Mouse (Mus musculus): ENCODE results near the gene Mrpl22.
"Not testable (repeated sequence)": the region's sequence is repeated elsewhere in the genome, so short reads cannot be mapped to it uniquely, and the experiment has no call there.

Gene Mrpl22

GRCm38 (mm10) chr11:58167822-58168166 is 3.7 kb upstream of the Mrpl22 start:
- TF ChIP-seq NANOG (IDR thresholded peaks at IDR 0.05; ENCODE audit: borderline replicate concordance, low read length) (no peak), POU5F1 (IDR thresholded peaks at IDR 0.05; ENCODE audit: borderline replicate concordance, low read length) (no peak), CTCF (conservative IDR thresholded peaks at IDR 0.05; ENCODE audit: low read length) (no peak)
- Histone ChIP-seq H3K36me3 (ENCODE audit: insufficient read depth, low read length) (peaks cover 41% of the 10 kb centered on the region), H3K27me3 (ENCODE audit: insufficient read depth, low read length) (no peaks in the 10 kb centered on the region), H3K4me3 (replicated peaks; ENCODE audit: low read length) (peak overlapping the region; percentile 99), H3K9me3 (ENCODE audit: low read length) (no peaks in the 10 kb centered on the region), H3K4me1 (replicated peaks; ENCODE audit: low read depth, low read length) (peaks cover 31% of the 10 kb centered on the region)

GRCm38 (mm10) chr11:58168167-58168915 is 3.1 kb upstream of the Mrpl22 start, which contains the start of gene Gemin5:
Gene Gemin5, minus strand, starts transcription at chr11:58168539.
- peaks cover 36% of the 10 kb centered on the region for H3K4me1 ChIP-seq (replicated peaks; ENCODE audit: low read depth, low read length)
- no peaks in the 10 kb centered on the region for H3K27me3 ChIP-seq (ENCODE audit: insufficient read depth, low read length)
- peaks cover 41% of the 10 kb centered on the region for H3K36me3 ChIP-seq (ENCODE audit: insufficient read depth, low read length)
- H3K4me3 ChIP-seq (replicated peaks; ENCODE audit: low read length): peak within 1 kb of the TSS; percentile 99
- TF ChIP-seq CTCF (conservative IDR thresholded peaks at IDR 0.05; ENCODE audit: low read length) (no peak), NANOG (IDR thresholded peaks at IDR 0.05; ENCODE audit: borderline replicate concordance, low read length) (no peak), POU5F1 (IDR thresholded peaks at IDR 0.05; ENCODE audit: borderline replicate concordance, low read length) (no peak)
- H3K9me3 ChIP-seq (ENCODE audit: low read length): no peaks in the 10 kb centered on the region

- Histone ChIP-seq H3K9me3 (ENCODE audit: low read length) (no peaks in the 10 kb centered on the region), H3K36me3 (ENCODE audit: insufficient read depth, low read length) (peaks cover 41% of the 10 kb centered on the region), H3K4me1 (replicated peaks; ENCODE audit: low read depth, low read length) (peaks cover 39% of the 10 kb centered on the region), H3K27me3 (ENCODE audit: insufficient read depth, low read length) (no peaks in the 10 kb centered on the region), H3K4me3 (replicated peaks; ENCODE audit: low read length) (no peak overlapping the region)
- TF ChIP-seq NANOG (IDR thresholded peaks at IDR 0.05; ENCODE audit: borderline replicate concordance, low read length): no peak
- no peak for TF ChIP-seq POU5F1 (IDR thresholded peaks at IDR 0.05; ENCODE audit: borderline replicate concordance, low read length)
- no peak for TF ChIP-seq CTCF (conservative IDR thresholded peaks at IDR 0.05; ENCODE audit: low read length)
These were observed 1.8 kb upstream of the Mrpl22 start for GRCm38 (mm10) chr11:58169666-58170065.

- TF ChIP-seq POU5F1 (IDR thresholded peaks at IDR 0.05; ENCODE audit: borderline replicate concordance, low read length) (no peak), CTCF (conservative IDR thresholded peaks at IDR 0.05; ENCODE audit: low read length) (peak; percentile 65)
- H3K9me3 ChIP-seq (ENCODE audit: low read length): no peaks in the 10 kb centered on the region
- H3K36me3 ChIP-seq (ENCODE audit: insufficient read depth, low read length): peaks cover 64% of the 10 kb centered on the region
- H3K4me3 ChIP-seq (replicated peaks; ENCODE audit: low read length): no peak overlapping the region
- peaks cover 8% of the 10 kb centered on the region for H3K4me1 ChIP-seq (replicated peaks; ENCODE audit: low read depth, low read length)
- no peaks in the 10 kb centered on the region for H3K27me3 ChIP-seq (ENCODE audit: insufficient read depth, low read length)
These were observed 8.1 kb downstream of the Mrpl22 start for GRCm38 (mm10) chr11:58179563-58179962.

- peaks cover 60% of the 10 kb centered on the region for H3K36me3 ChIP-seq (ENCODE audit: insufficient read depth, low read length)
- not testable (repeated sequence) for H3K4me3 ChIP-seq (replicated peaks; ENCODE audit: low read length); H3K4me1 ChIP-seq (replicated peaks; ENCODE audit: low read depth, low read length); H3K9me3 ChIP-seq (ENCODE audit: low read length); H3K27me3 ChIP-seq (ENCODE audit: insufficient read depth, low read length)
These were observed 8.5 kb downstream of the Mrpl22 start for GRCm38 (mm10) chr11:58179986-58180385.

- Histone ChIP-seq H3K36me3 (ENCODE audit: insufficient read depth, low read length) (peaks cover 52% of the 10 kb centered on the region), H3K4me1 (replicated peaks; ENCODE audit: low read depth, low read length) (peaks cover 8% of the 10 kb centered on the region), H3K4me3 (replicated peaks; ENCODE audit: low read length) (no peak overlapping the region), H3K27me3 (ENCODE audit: insufficient read depth, low read length) (no peaks in the 10 kb centered on the region), H3K9me3 (ENCODE audit: low read length) (no peaks in the 10 kb centered on the region)
- no peak for TF ChIP-seq CTCF (conservative IDR thresholded peaks at IDR 0.05; ENCODE audit: low read length)
- no peak for TF ChIP-seq POU5F1 (IDR thresholded peaks at IDR 0.05; ENCODE audit: borderline replicate concordance, low read length)
- TF ChIP-seq NANOG (IDR thresholded peaks at IDR 0.05; ENCODE audit: borderline replicate concordance, low read length): no peak
These were observed 9.3 kb downstream of the Mrpl22 start for GRCm38 (mm10) chr11:58180756-58181155.

- H3K4me1 ChIP-seq (replicated peaks; ENCODE audit: low read depth, low read length): peaks cover 8% of the 10 kb centered on the region
- H3K36me3 ChIP-seq (ENCODE audit: insufficient read depth, low read length): peaks cover 24% of the 10 kb centered on the region
- TF ChIP-seq NANOG (IDR thresholded peaks at IDR 0.05; ENCODE audit: borderline replicate concordance, low read length): no peak
- TF ChIP-seq POU5F1 (IDR thresholded peaks at IDR 0.05; ENCODE audit: borderline replicate concordance, low read length): no peak
- TF ChIP-seq CTCF (conservative IDR thresholded peaks at IDR 0.05; ENCODE audit: low read length): no peak
- no peak overlapping the region for H3K4me3 ChIP-seq (replicated peaks; ENCODE audit: low read length)
- no peaks in the 10 kb centered on the region for H3K9me3 ChIP-seq (ENCODE audit: low read length)
- peaks cover 4% of the 10 kb centered on the region; the same call in 1 of the 2 replicates for H3K27me3 ChIP-seq (ENCODE audit: insufficient read depth, low read length)
These were observed 12.1 kb downstream of the Mrpl22 start for GRCm38 (mm10) chr11:58183579-58183978.

GRCm38 (mm10) chr11:58189675-58190074 is 18.2 kb downstream of the Mrpl22 start:
- peaks cover 15% of the 10 kb centered on the region for H3K4me1 ChIP-seq (replicated peaks; ENCODE audit: low read depth, low read length)
- H3K9me3 ChIP-seq (ENCODE audit: low read length): no peaks in the 10 kb centered on the region
- H3K4me3 ChIP-seq (replicated peaks; ENCODE audit: low read length): no peak overlapping the region
- H3K27me3 ChIP-seq (ENCODE audit: insufficient read depth, low read length): peaks cover 4% of the 10 kb centered on the region; the same call in 1 of the 2 replicates
- TF ChIP-seq NANOG (IDR thresholded peaks at IDR 0.05; ENCODE audit: borderline replicate concordance, low read length): no peak
- no peak for TF ChIP-seq CTCF (conservative IDR thresholded peaks at IDR 0.05; ENCODE audit: low read length)
- H3K36me3 ChIP-seq (ENCODE audit: insufficient read depth, low read length): no peaks in the 10 kb centered on the region

- no peaks in the 10 kb centered on the region for H3K9me3 ChIP-seq (ENCODE audit: low read length)
- peaks cover 19% of the 10 kb centered on the region for H3K4me1 ChIP-seq (replicated peaks; ENCODE audit: low read depth, low read length)
- no peak overlapping the region for H3K4me3 ChIP-seq (replicated peaks; ENCODE audit: low read length)
- TF ChIP-seq POU5F1 (IDR thresholded peaks at IDR 0.05; ENCODE audit: borderline replicate concordance, low read length) (no peak), NANOG (IDR thresholded peaks at IDR 0.05; ENCODE audit: borderline replicate concordance, low read length) (no peak), CTCF (conservative IDR thresholded peaks at IDR 0.05; ENCODE audit: low read length) (no peak)
- H3K36me3 ChIP-seq (ENCODE audit: insufficient read depth, low read length): no peaks in the 10 kb centered on the region
- peaks cover 28% of the 10 kb centered on the region for H3K27me3 ChIP-seq (ENCODE audit: insufficient read depth, low read length)
These were observed 21.9 kb downstream of the Mrpl22 start for GRCm38 (mm10) chr11:58193326-58193725.
